Mouse (Mus musculus) heart, embryonic 13.5 days (tissue): ENCODE measurements around the gene Ei24. TPM values are rescaled to one million over a fixed set of nuclear protein-coding genes. Genes with fewer than 3 reads are reported as not detected.

ENCODE experiments used
- ATAC-seq: fragments of 200-750 bp; cut with Nextera tagmentation; 2 replicates; pipeline ENCODE4 v1.8.0; 2017; ENCODE audit warnings: moderate TSS enrichment; ENCODE audit not compliant: insufficient number of reproducible peaks, low FRiP score, low TSS enrichment; ENCODE audit errors: extremely low read depth
- H3K27ac ChIP-seq: fragments of 300-500 bp; sonication (generic); replicated peaks from 2 replicates; pipeline ENCODE4 v1.5.1; 2015; ENCODE audit warnings: moderate library complexity, mild to moderate bottlenecking, inconsistent platforms
- H3K27me3 ChIP-seq: fragments of 300-500 bp; sonication (generic); replicated peaks from 2 replicates; pipeline ENCODE4 v1.6.1; 2015; ENCODE audit warnings: mild to moderate bottlenecking, inconsistent platforms
- H3K36me3 ChIP-seq: fragments of 300-500 bp; sonication (generic); 2 replicates; pipeline ENCODE4 v1.6.1; 2015; ENCODE audit warnings: mild to moderate bottlenecking, inconsistent platforms
- H3K4me1 ChIP-seq: fragments of 300-500 bp; sonication (generic); 2 replicates; pipeline ENCODE4 v1.6.1; 2015; ENCODE audit warnings: inconsistent platforms
- H3K4me2 ChIP-seq: fragments of 300-500 bp; sonication (generic); 2 replicates; pipeline ENCODE4 v1.6.1; 2015; ENCODE audit warnings: inconsistent platforms, mild to moderate bottlenecking, moderate library complexity
- H3K4me3 ChIP-seq: fragments of 300-500 bp; sonication (generic); 2 replicates; pipeline ENCODE4 v1.5.1; 2015; ENCODE audit warnings: moderate library complexity, mild to moderate bottlenecking, inconsistent platforms
- H3K9ac ChIP-seq: fragments of 300-500 bp; sonication (generic); 2 replicates; pipeline ENCODE4 v1.6.1; 2015; ENCODE audit warnings: inconsistent platforms, mild to moderate bottlenecking, moderate library complexity
- H3K9me3 ChIP-seq: fragments of 300-500 bp; sonication (generic); 2 replicates; pipeline ENCODE4 v1.6.1; 2016; ENCODE audit warnings: inconsistent platforms
- WGBS: fragments of 180-500 bp; shearing (Covaris S2); methylation state at CpG from one replicate; pipeline ENCODE4 v1.1.7; 2015; ENCODE audit warnings: mixed read lengths; 5-methylcytosine and 5-hydroxymethylcytosine counted together
- polyA plus RNA-seq: library from polyadenylated mRNA; unstranded; fragments of >200 nt; fragmentation: Nextera tagmentation; extraction: Ambion mirVana; gene quantifications from 2 replicates; pipeline ENCODE4 v1.2.1, GENCODE M21; 2015

Gene Ei24
- polyA plus RNA-seq: 63.4 and 70.9 TPM in 2 replicates

GRCm38 (mm10) chr9:36796781-36797555 is at the start of gene Ei24:
Ei24 (minus strand) TSS chr9:36797393.
- H3K27ac ChIP-seq: peak within 1 kb of the TSS; percentile 66
- H3K4me3 ChIP-seq: peak within 1 kb of the TSS; percentile 96
- peaks cover 9% of the 10 kb centered on the region for H3K36me3 ChIP-seq
- ATAC-seq: peak; percentile 97
- WGBS: under 1% methylated on average over 66 of the region's 66 CpGs
- peaks cover 28% of the 10 kb centered on the region for H3K4me1 ChIP-seq
- peak within 1 kb of the TSS; percentile 98 for H3K9ac ChIP-seq
- H3K9me3 ChIP-seq: no peaks in the 10 kb centered on the region
- H3K4me2 ChIP-seq: peak within 1 kb of the TSS; percentile 87
- H3K27me3 ChIP-seq: no peaks in the 10 kb centered on the region

- Histone ChIP-seq H3K4me1 (no peaks in the 10 kb centered on the region), H3K9me3 (no peaks in the 10 kb centered on the region), H3K9ac (no peak overlapping the region), H3K4me2 (no peak overlapping the region), H3K27me3 (no peaks in the 10 kb centered on the region), H3K4me3 (no peak overlapping the region), H3K27ac (no peak overlapping the region), H3K36me3 (no peaks in the 10 kb centered on the region)
- no peak for ATAC-seq
- 46% methylated on average over 4 of the region's 4 CpGs for WGBS
These were observed 49.2 kb upstream of the Ei24 start for GRCm38 (mm10) chr9:36846346-36846745.

GRCm38 (mm10) chr9:36833914-36834313 is 36.7 kb upstream of the Ei24 start:
- peak overlapping the region; percentile 58; the same call in 1 of the 2 replicates for H3K4me3 ChIP-seq
- peaks cover 9% of the 10 kb centered on the region for H3K4me1 ChIP-seq
- no peaks in the 10 kb centered on the region for H3K36me3 ChIP-seq
- no peaks in the 10 kb centered on the region for H3K9me3 ChIP-seq
- H3K9ac ChIP-seq: no peak overlapping the region
- ATAC-seq: no peak
- 43% methylated on average over 3 of the region's 3 CpGs for WGBS
- peak overlapping the region; percentile 87 for H3K4me2 ChIP-seq
- H3K27me3 ChIP-seq: peaks cover 30% of the 10 kb centered on the region
- no peak overlapping the region for H3K27ac ChIP-seq

GRCm38 (mm10) chr9:36833043-36833881 is 36.1 kb upstream of the Ei24 start:
- H3K27ac ChIP-seq: no peak overlapping the region
- WGBS: 5% methylated on average over 31 of the region's 31 CpGs
- no peak for ATAC-seq
- H3K4me3 ChIP-seq: peak overlapping the region; percentile 58
- H3K4me1 ChIP-seq: peaks cover 9% of the 10 kb centered on the region
- no peaks in the 10 kb centered on the region for H3K36me3 ChIP-seq
- no peaks in the 10 kb centered on the region for H3K9me3 ChIP-seq
- peaks cover 30% of the 10 kb centered on the region for H3K27me3 ChIP-seq
- H3K4me2 ChIP-seq: peak overlapping the region; percentile 87
- peak overlapping the region; percentile 73 for H3K9ac ChIP-seq

- Histone ChIP-seq H3K36me3 (no peaks in the 10 kb centered on the region), H3K9me3 (no peaks in the 10 kb centered on the region), H3K4me2 (peak overlapping the region; percentile 87), H3K4me3 (peak overlapping the region; percentile 58), H3K27me3 (peaks cover 30% of the 10 kb centered on the region), H3K4me1 (peaks cover 9% of the 10 kb centered on the region), H3K9ac (peak overlapping the region; percentile 73), H3K27ac (no peak overlapping the region)
- ATAC-seq: no peak
- WGBS: under 1% methylated on average over 32 of the region's 32 CpGs
These were observed 35.3 kb upstream of the Ei24 start for GRCm38 (mm10) chr9:36832529-36832928.

GRCm38 (mm10) chr9:36831401-36831800 is 34.2 kb upstream of the Ei24 start:
- Histone ChIP-seq H3K27ac (no peak overlapping the region), H3K9me3 (no peaks in the 10 kb centered on the region), H3K36me3 (no peaks in the 10 kb centered on the region), H3K27me3 (peaks cover 30% of the 10 kb centered on the region), H3K4me3 (no peak overlapping the region), H3K4me2 (no peak overlapping the region), H3K4me1 (peaks cover 9% of the 10 kb centered on the region), H3K9ac (no peak overlapping the region)
- WGBS: 71% methylated on average over 6 of the region's 6 CpGs
- no peak for ATAC-seq

GRCm38 (mm10) chr9:36826612-36827363 is 29.6 kb upstream of the Ei24 start:
- ATAC-seq: no peak
- H3K27ac ChIP-seq: no peak overlapping the region
- peaks cover 6% of the 10 kb centered on the region for H3K27me3 ChIP-seq
- H3K9ac ChIP-seq: no peak overlapping the region
- H3K36me3 ChIP-seq: no peaks in the 10 kb centered on the region
- H3K4me3 ChIP-seq: no peak overlapping the region
- 0 out of 2 replicates have a peak, but pooled peaks cover 2% of the 10 kb centered on the region for H3K4me1 ChIP-seq
- no peak overlapping the region for H3K4me2 ChIP-seq
- WGBS: 40% methylated on average over 2 of the region's 2 CpGs
- no peaks in the 10 kb centered on the region for H3K9me3 ChIP-seq

- ATAC-seq: no peak
- Histone ChIP-seq H3K27ac (no peak overlapping the region), H3K4me2 (peak overlapping the region; percentile 33), H3K36me3 (no peaks in the 10 kb centered on the region), H3K4me1 (0 out of 2 replicates have a peak, but pooled peaks cover 8% of the 10 kb centered on the region), H3K9ac (no peak overlapping the region), H3K4me3 (no peak overlapping the region), H3K9me3 (no peaks in the 10 kb centered on the region), H3K27me3 (no peaks in the 10 kb centered on the region)
- 54% methylated on average over 2 of the region's 2 CpGs for WGBS
These were observed 24.8 kb upstream of the Ei24 start for GRCm38 (mm10) chr9:36822024-36822423.

GRCm38 (mm10) chr9:36821644-36822000 is 24.4 kb upstream of the Ei24 start, which contains the start of gene Fez1:
Fez1 (plus strand) TSS chr9:36821864.
- Histone ChIP-seq H3K36me3 (no peaks in the 10 kb centered on the region), H3K9me3 (no peaks in the 10 kb centered on the region), H3K9ac (no peak within 1 kb of the TSS), H3K27me3 (no peaks in the 10 kb centered on the region), H3K27ac (no peak within 1 kb of the TSS), H3K4me1 (0 out of 2 replicates have a peak, but pooled peaks cover 8% of the 10 kb centered on the region), H3K4me3 (no peak within 1 kb of the TSS), H3K4me2 (peak within 1 kb of the TSS; percentile 33)
- no peak for ATAC-seq
- WGBS: 6% methylated on average over 8 of the region's 8 CpGs

GRCm38 (mm10) chr9:36820969-36821643 is 23.9 kb upstream of the Ei24 start:
- Histone ChIP-seq H3K27me3 (no peaks in the 10 kb centered on the region), H3K9me3 (no peaks in the 10 kb centered on the region), H3K4me2 (peak overlapping the region; percentile 33), H3K27ac (no peak overlapping the region), H3K4me1 (0 out of 2 replicates have a peak, but pooled peaks cover 8% of the 10 kb centered on the region), H3K4me3 (no peak overlapping the region), H3K9ac (no peak overlapping the region), H3K36me3 (no peaks in the 10 kb centered on the region)
- WGBS: 49% methylated on average over 9 of the region's 9 CpGs
- ATAC-seq: no peak
